Mouse (Mus musculus) bone marrow, adult 2 months (tissue): ENCODE results near the gene Exosc10. TPM values are rescaled to one million over a fixed set of nuclear protein-coding genes. Genes with fewer than 3 reads are reported as not detected.

Experiments used
- H3K27ac ChIP-seq: fragments of 200-500 bp; 2 replicates; pipeline ENCODE4 v1.5.1; 2012; ENCODE audit warnings: low read depth, mild to moderate bottlenecking, control low read depth, inconsistent platforms, low read length; ENCODE audit not compliant: control insufficient read depth, poor library complexity, insufficient read depth
- H3K4me1 ChIP-seq: fragments of 200-500 bp; 2 replicates; pipeline ENCODE4 v1.6.1; 2011; ENCODE audit warnings: low read length; ENCODE audit not compliant: control insufficient read depth, insufficient read depth
- H3K4me3 ChIP-seq: fragments of 200-500 bp; replicated peaks from 2 replicates; pipeline ENCODE3; 2011; ENCODE audit warnings: mild to moderate bottlenecking, low read depth, low read length, control low read depth; ENCODE audit not compliant: control insufficient read depth
- CTCF ChIP-seq: fragments of 200-500 bp; IDR thresholded peaks from 2 replicates; pipeline ENCODE4 v1.5.1; 2011; ENCODE audit warnings: low read length, control low read depth; ENCODE audit not compliant: control insufficient read depth, insufficient read depth
- POLR2A ChIP-seq: fragments of 200-500 bp; IDR thresholded peaks from 2 replicates; pipeline ENCODE4 v1.6.1; 2011; ENCODE audit warnings: low read depth, mild to moderate bottlenecking, control low read depth, low read length, borderline replicate concordance; ENCODE audit not compliant: control insufficient read depth
- WGBS: fragments of 180-500 bp; shearing (Covaris S2); methylation state at CpG from one replicate; pipeline ENCODE4 v1.1.7; 2018; 5-methylcytosine and 5-hydroxymethylcytosine counted together
- polyA plus RNA-seq: library from polyadenylated mRNA; stranded (reverse); fragments of >200 nt; gene quantifications from 2 replicates; pipeline ENCODE4 v1.2.4, GENCODE M21; 2011; ENCODE audit warnings: low replicate concordance; ENCODE audit not compliant: missing spikeins, insufficient read depth, insufficient read length

The Exosc10 gene
- polyA plus RNA-seq, 1 experiment = 32.1 TPM

- Histone ChIP-seq H3K4me3 (no peak overlapping the region), H3K4me1 (peaks cover 6% of the 10 kb centered on the region), H3K27ac (peak overlapping the region; percentile 34; the same call in 1 of the 2 replicates)
- no peak for TF ChIP-seq CTCF
- TF ChIP-seq POLR2A = no peak
- 4% methylated on average over 4 of the region's 4 CpGs for WGBS
Observed at GRCm38 (mm10) chr4:148583257-148583656, 25.0 kb downstream of the Exosc10 start.

DNA sequence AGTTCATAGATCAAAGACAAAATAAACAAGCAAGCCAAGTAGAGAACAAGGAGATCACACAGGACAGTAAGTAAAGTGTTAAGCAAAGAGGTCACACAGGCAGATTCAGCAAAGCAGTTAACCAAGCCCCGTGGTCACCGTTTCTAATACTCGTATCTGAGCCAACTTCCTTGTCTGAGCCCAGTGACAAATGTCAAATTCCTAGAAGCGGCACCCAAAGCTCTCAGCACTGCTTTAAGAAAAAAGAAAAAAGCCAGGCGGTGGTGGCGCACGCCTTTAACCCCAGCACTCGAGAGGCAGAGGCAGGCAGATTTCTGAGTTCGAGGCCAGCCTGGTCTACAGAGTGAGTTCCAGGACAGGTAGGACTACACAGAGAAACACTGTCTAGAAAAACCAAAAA lies 28.4 kb downstream of the Exosc10 start:
- H3K4me1 ChIP-seq = peaks cover 8% of the 10 kb centered on the region
- H3K4me3 ChIP-seq = no peak overlapping the region
- TF ChIP-seq CTCF = no peak
- TF ChIP-seq POLR2A = no peak
- WGBS = 26% methylated on average over 9 of the region's 9 CpGs
- no peak overlapping the region for H3K27ac ChIP-seq

DNA sequence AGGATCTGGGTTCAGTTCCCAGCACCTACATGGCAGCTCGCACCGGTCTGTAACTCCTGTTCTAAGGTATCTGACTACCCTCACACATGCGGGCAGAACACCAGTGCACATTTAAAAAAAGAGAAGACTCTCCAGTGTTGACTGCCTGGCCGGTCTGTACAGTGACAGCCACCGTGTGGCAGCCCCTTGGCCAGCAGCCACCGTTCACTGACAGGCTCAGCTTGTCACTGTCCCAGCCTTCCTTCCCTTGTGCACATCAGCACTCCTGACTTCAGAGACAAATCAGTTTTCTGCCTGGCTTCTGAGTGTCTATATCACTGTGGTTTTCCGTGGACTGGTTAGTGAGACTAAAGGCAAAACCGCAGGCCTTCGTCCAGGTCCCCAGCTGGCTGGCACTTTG lies 30.6 kb downstream of the Exosc10 start:
- 51% methylated on average over 9 of the region's 9 CpGs for WGBS
- TF ChIP-seq POLR2A = no peak
- no peak for TF ChIP-seq CTCF
- Histone ChIP-seq H3K27ac (no peak overlapping the region), H3K4me3 (no peak overlapping the region), H3K4me1 (peaks cover 5% of the 10 kb centered on the region; the same call in 1 of the 2 replicates)

- TF ChIP-seq CTCF = no peak
- no peak for TF ChIP-seq POLR2A
- H3K4me1 ChIP-seq = peaks cover 5% of the 10 kb centered on the region; the same call in 1 of the 2 replicates
- no peak overlapping the region for H3K4me3 ChIP-seq
- no peak overlapping the region for H3K27ac ChIP-seq
- 84% methylated on average over 7 of the region's 8 CpGs for WGBS
Observed at GRCm38 (mm10) chr4:148589565-148589964, 31.3 kb downstream of the Exosc10 start.

GRCm38 (mm10) chr4:148590421-148591170 lies 32.4 kb downstream of the Exosc10 start:
- peak overlapping the region; percentile 85 for H3K4me3 ChIP-seq
- WGBS = 4% methylated on average over 18 of the region's 18 CpGs
- H3K4me1 ChIP-seq = peaks cover 5% of the 10 kb centered on the region; the same call in 1 of the 2 replicates
- H3K27ac ChIP-seq = peak overlapping the region; percentile 46; the same call in 1 of the 2 replicates
- no peak for TF ChIP-seq POLR2A
- no peak for TF ChIP-seq CTCF

GRCm38 (mm10) chr4:148591171-148591630 lies 33.0 kb downstream of the Exosc10 start, which contains the start of gene Srm:
Gene Srm (plus strand): TSS chr4:148591503.
- TF ChIP-seq POLR2A (no peak), CTCF (no peak)
- under 1% methylated on average over 43 of the region's 50 CpGs for WGBS
- peak within 1 kb of the TSS; percentile 46; the same call in 1 of the 2 replicates for H3K27ac ChIP-seq
- H3K4me3 ChIP-seq = peak within 1 kb of the TSS; percentile 85
- peaks cover 5% of the 10 kb centered on the region; the same call in 1 of the 2 replicates for H3K4me1 ChIP-seq

DNA sequence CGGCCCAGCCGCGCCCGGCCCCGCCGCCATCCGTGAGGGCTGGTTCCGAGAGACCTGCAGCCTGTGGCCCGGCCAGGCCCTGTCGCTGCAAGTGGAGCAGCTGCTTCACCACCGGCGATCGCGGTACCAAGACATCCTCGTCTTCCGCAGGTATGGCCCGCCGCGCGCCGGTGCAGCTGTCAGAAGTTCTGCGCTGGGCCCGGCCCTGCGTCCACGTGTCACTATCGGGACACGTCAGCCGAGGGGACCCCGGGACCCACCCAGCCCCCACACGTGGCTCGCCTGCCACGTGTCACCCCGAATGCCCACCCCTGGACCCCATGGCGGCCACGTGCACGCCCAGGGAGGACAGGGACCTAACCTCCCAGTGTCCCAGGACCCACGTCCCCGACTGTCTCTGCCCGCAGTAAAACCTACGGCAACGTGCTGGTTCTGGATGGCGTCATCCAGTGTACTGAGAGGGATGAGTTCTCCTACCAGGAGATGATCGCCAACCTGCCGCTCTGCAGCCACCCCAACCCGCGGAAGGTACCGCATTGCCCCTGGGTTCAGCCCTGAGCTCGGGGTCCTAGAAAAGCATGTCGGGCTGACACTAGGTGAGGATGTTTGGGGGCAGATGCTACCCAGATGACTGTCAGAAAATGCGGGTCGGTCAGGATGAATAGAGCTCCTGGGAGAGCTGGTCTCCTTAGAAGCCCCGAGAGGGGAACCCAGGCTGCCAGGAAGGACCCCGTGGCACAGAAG lies 33.6 kb downstream of the Exosc10 start:
- Histone ChIP-seq H3K27ac (peak overlapping the region; percentile 14; the same call in 1 of the 2 replicates), H3K4me3 (peak overlapping the region; percentile 76), H3K4me1 (peaks cover 5% of the 10 kb centered on the region; the same call in 1 of the 2 replicates)
- TF ChIP-seq POLR2A (no peak), CTCF (no peak)
- WGBS = under 1% methylated on average over 52 of the region's 53 CpGs

DNA sequence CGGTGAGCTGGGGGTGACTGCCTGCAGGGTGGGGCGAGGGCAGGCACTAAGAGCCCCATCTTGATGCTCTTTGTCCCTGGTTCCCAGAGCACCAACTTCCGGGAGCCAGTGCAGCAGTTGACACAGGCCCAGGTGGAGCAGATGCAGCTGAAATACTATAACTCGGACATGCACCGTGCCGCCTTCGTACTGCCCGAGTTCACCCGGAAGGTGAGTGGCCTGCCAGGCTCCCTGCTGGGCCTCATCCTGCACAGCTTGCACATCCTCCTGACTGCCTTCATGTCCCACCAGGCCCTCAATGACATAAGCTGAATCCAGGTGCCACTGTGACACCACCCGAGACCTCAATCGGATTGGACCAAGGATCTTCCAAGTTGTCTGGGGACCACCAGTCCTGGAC lies 35.8 kb downstream of the Exosc10 start:
- Histone ChIP-seq H3K4me1 (peaks cover 5% of the 10 kb centered on the region; the same call in 1 of the 2 replicates), H3K27ac (no peak overlapping the region), H3K4me3 (no peak overlapping the region)
- no peak for TF ChIP-seq POLR2A
- 95% methylated on average over 11 of the region's 11 CpGs for WGBS
